Mouse (Mus musculus): ENCODE results near the gene Vwf. TPM values are rescaled to one million over a fixed set of nuclear protein-coding genes. Genes with fewer than 3 reads are reported as not detected.

Vwf gene
- polyA plus RNA-seq, 1 experiment from 2014 or later, result 21.9 TPM

- peak overlapping the region; percentile 43 for H3K4me3 ChIP-seq
- H3K9ac ChIP-seq, result peak overlapping the region; percentile 36; the same call in 1 of the 2 replicates
- H3K4me1 ChIP-seq (replicated peaks), result peaks cover 19% of the 10 kb centered on the region
- peak; percentile 59; the same call in 1 of the 2 replicates for ATAC-seq (replicated peaks; ENCODE audit: insufficient number of reproducible peaks, insufficient read depth, low FRiP score, low read depth)
- no peaks in the 10 kb centered on the region for H3K27me3 ChIP-seq
- H3K9me3 ChIP-seq (replicated peaks), result no peaks in the 10 kb centered on the region
- H3K27ac ChIP-seq, result peak overlapping the region; percentile 77
- H3K36me3 ChIP-seq, result no peaks in the 10 kb centered on the region
- 27% methylated on average over 18 of the region's 18 CpGs for whole genome bisulfite sequencing
- peak overlapping the region; percentile 62 for H3K4me2 ChIP-seq
Measured at GRCm38 (mm10) chr6:125572291-125573188, 26.0 kb downstream of the Vwf start.

- peak overlapping the region; percentile 77 for H3K27ac ChIP-seq
- no peaks in the 10 kb centered on the region for H3K36me3 ChIP-seq
- no peaks in the 10 kb centered on the region for H3K9me3 ChIP-seq (replicated peaks)
- peak overlapping the region; percentile 36; the same call in 1 of the 2 replicates for H3K9ac ChIP-seq
- 4% methylated on average over 14 of the region's 14 CpGs for WGBS
- H3K4me1 ChIP-seq (replicated peaks), result peaks cover 22% of the 10 kb centered on the region
- peak; percentile 90 for ATAC-seq (replicated peaks; ENCODE audit: insufficient number of reproducible peaks, insufficient read depth, low FRiP score, low read depth)
- H3K27me3 ChIP-seq, result no peaks in the 10 kb centered on the region
- H3K4me3 ChIP-seq, result peak overlapping the region; percentile 43
- H3K4me2 ChIP-seq, result peak overlapping the region; percentile 62
Measured at GRCm38 (mm10) chr6:125573189-125573928, 26.8 kb downstream of the Vwf start.

GRCm38 (mm10) chr6:125575080-125575479 is 28.5 kb downstream of the Vwf start:
- Histone ChIP-seq H3K27me3 (no peaks in the 10 kb centered on the region), H3K9me3 (replicated peaks) (no peaks in the 10 kb centered on the region), H3K36me3 (no peaks in the 10 kb centered on the region), H3K4me1 (replicated peaks) (peaks cover 23% of the 10 kb centered on the region), H3K4me3 (no peak overlapping the region), H3K27ac (no peak overlapping the region), H3K9ac (no peak overlapping the region), H3K4me2 (no peak overlapping the region)
- WGBS, result 87% methylated on average over 6 of the region's 6 CpGs
- ATAC-seq (replicated peaks; ENCODE audit: insufficient number of reproducible peaks, insufficient read depth, low FRiP score, low read depth), result no peak

- no peak overlapping the region for H3K4me2 ChIP-seq
- no peak for ATAC-seq (replicated peaks; ENCODE audit: insufficient number of reproducible peaks, insufficient read depth, low FRiP score, low read depth)
- 62% methylated on average over 9 of the region's 9 CpGs for WGBS
Measured at GRCm38 (mm10) chr6:125577301-125577700, 30.7 kb downstream of the Vwf start.

GRCm38 (mm10) chr6:125577882-125578646 is 31.5 kb downstream of the Vwf start:
- Histone ChIP-seq H3K9ac (no peak overlapping the region), H3K4me1 (replicated peaks) (peaks cover 17% of the 10 kb centered on the region), H3K27me3 (no peaks in the 10 kb centered on the region), H3K36me3 (no peaks in the 10 kb centered on the region), H3K4me2 (no peak overlapping the region), H3K9me3 (replicated peaks) (no peaks in the 10 kb centered on the region), H3K4me3 (no peak overlapping the region), H3K27ac (0 out of 2 replicates have a peak overlapping the region, but pooled peaks have one; percentile 33)
- no peak; the same call in 1 of the 2 replicates for ATAC-seq (replicated peaks; ENCODE audit: insufficient number of reproducible peaks, insufficient read depth, low FRiP score, low read depth)
- 52% methylated on average over 11 of the region's 11 CpGs for WGBS

More at GRCm38 (mm10) chr6:125577301-125577700, 30.7 kb downstream of the Vwf start:
- Histone ChIP-seq H3K4me3 (no peak overlapping the region), H3K36me3 (no peaks in the 10 kb centered on the region), H3K27me3 (no peaks in the 10 kb centered on the region), H3K4me1 (replicated peaks) (peaks cover 21% of the 10 kb centered on the region), H3K9ac (no peak overlapping the region), H3K27ac (no peak overlapping the region), H3K9me3 (replicated peaks) (no peaks in the 10 kb centered on the region)

- H3K9me3 ChIP-seq (replicated peaks), result no peaks in the 10 kb centered on the region
- no peak overlapping the region for H3K27ac ChIP-seq
- no peak for ATAC-seq (replicated peaks; ENCODE audit: insufficient number of reproducible peaks, insufficient read depth, low FRiP score, low read depth)
- H3K4me3 ChIP-seq, result no peak overlapping the region
- H3K9ac ChIP-seq, result no peak overlapping the region
- WGBS, result 74% methylated on average over 7 of the region's 7 CpGs
- no peaks in the 10 kb centered on the region for H3K27me3 ChIP-seq
- H3K4me1 ChIP-seq (replicated peaks), result peaks cover 14% of the 10 kb centered on the region
- no peak overlapping the region for H3K4me2 ChIP-seq
- no peaks in the 10 kb centered on the region for H3K36me3 ChIP-seq
Measured at GRCm38 (mm10) chr6:125578647-125579011, 32.1 kb downstream of the Vwf start.

- 91% methylated on average over 2 of the region's 2 CpGs for WGBS
- H3K9ac ChIP-seq, result no peak overlapping the region
- no peaks in the 10 kb centered on the region for H3K27me3 ChIP-seq
- H3K4me3 ChIP-seq, result no peak overlapping the region
- H3K4me1 ChIP-seq (replicated peaks), result peaks cover 9% of the 10 kb centered on the region; the same call in 1 of the 2 replicates
- no peak overlapping the region for H3K4me2 ChIP-seq
- no peak for ATAC-seq (replicated peaks; ENCODE audit: insufficient number of reproducible peaks, insufficient read depth, low FRiP score, low read depth)
- H3K27ac ChIP-seq, result no peak overlapping the region
- no peaks in the 10 kb centered on the region for H3K36me3 ChIP-seq
- H3K9me3 ChIP-seq (replicated peaks), result no peaks in the 10 kb centered on the region
Measured at GRCm38 (mm10) chr6:125579864-125580263, 33.3 kb downstream of the Vwf start.

- no peaks in the 10 kb centered on the region for H3K36me3 ChIP-seq
- H3K4me2 ChIP-seq, result no peak overlapping the region
- H3K27me3 ChIP-seq, result no peaks in the 10 kb centered on the region
- H3K9ac ChIP-seq, result no peak overlapping the region
- H3K9me3 ChIP-seq (replicated peaks), result no peaks in the 10 kb centered on the region
- ATAC-seq (replicated peaks; ENCODE audit: insufficient number of reproducible peaks, insufficient read depth, low FRiP score, low read depth), result no peak
- H3K4me3 ChIP-seq, result no peak overlapping the region
- H3K27ac ChIP-seq, result no peak overlapping the region
- 74% methylated on average over 6 of the region's 6 CpGs for WGBS
- peaks cover 3% of the 10 kb centered on the region; the same call in 1 of the 2 replicates for H3K4me1 ChIP-seq (replicated peaks)
Measured at GRCm38 (mm10) chr6:125583666-125584065, 37.1 kb downstream of the Vwf start.

GRCm38 (mm10) chr6:125584266-125584665 is 37.7 kb downstream of the Vwf start:
- Histone ChIP-seq H3K27ac (no peak overlapping the region), H3K4me3 (no peak overlapping the region), H3K36me3 (no peaks in the 10 kb centered on the region), H3K4me2 (no peak overlapping the region), H3K4me1 (replicated peaks) (peaks cover 3% of the 10 kb centered on the region; the same call in 1 of the 2 replicates), H3K9me3 (replicated peaks) (no peaks in the 10 kb centered on the region), H3K27me3 (no peaks in the 10 kb centered on the region), H3K9ac (no peak overlapping the region)
- 94% methylated on average over 15 of the region's 15 CpGs for WGBS
- ATAC-seq (replicated peaks; ENCODE audit: insufficient number of reproducible peaks, insufficient read depth, low FRiP score, low read depth), result no peak

GRCm38 (mm10) chr6:125585579-125585978 is 39.0 kb downstream of the Vwf start:
- Histone ChIP-seq H3K9me3 (replicated peaks) (no peaks in the 10 kb centered on the region), H3K4me1 (replicated peaks) (peaks cover 3% of the 10 kb centered on the region; the same call in 1 of the 2 replicates), H3K9ac (no peak overlapping the region), H3K36me3 (no peaks in the 10 kb centered on the region), H3K4me3 (no peak overlapping the region), H3K4me2 (no peak overlapping the region), H3K27me3 (no peaks in the 10 kb centered on the region), H3K27ac (no peak overlapping the region)
- ATAC-seq (replicated peaks; ENCODE audit: insufficient number of reproducible peaks, insufficient read depth, low FRiP score, low read depth), result no peak
- WGBS, result 64% methylated on average over 3 of the region's 3 CpGs
